In the genomic region with DNA sequence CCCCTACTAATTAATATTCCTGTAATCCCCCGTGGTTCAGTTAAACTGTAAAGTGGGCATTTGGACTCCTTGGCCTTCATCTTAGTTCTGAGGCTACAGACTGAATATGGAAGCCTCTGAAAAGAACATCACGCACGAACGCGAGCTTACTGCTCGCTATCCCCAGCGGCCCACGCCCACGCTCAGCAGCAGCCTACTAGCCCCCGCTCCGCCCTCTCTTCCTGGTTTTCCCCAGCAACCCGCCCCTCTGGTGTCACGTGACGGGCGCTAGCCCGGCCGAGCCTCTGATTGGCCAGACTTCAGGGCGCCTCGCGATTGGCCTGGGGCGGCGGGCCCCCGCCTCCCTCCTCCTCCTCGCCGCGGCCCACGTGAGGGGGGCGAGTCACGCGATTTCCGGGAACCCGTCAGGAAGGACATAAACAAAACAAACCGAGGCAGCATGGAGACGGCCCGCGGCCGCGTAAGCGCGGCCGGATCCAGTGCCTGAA, we compare ENCODE assay signal across 8 mouse cellular contexts. TPM values are rescaled to one million over a fixed set of nuclear protein-coding genes. Genes with fewer than 3 reads are reported as not detected.
DNase-seq lines count a peak whose midpoint lies in the region; ATAC-seq and TF ChIP-seq lines count a peak whose summit lies in the region.

Gene Crebrf (plus strand): TSS at position 380 of the 488 bp plus-strand sequence.

- H3K36me3 ChIP-seq in embryonic facial prominence, embryonic 15.5 days = no peaks in the 10 kb centered on the region
- H3K36me3 ChIP-seq in limb, embryonic 14.5 days (ENCODE audit: control insufficient read depth, insufficient read depth, low read length) = no peaks in the 10 kb centered on the region; the same call in 1 of the 2 replicates
- no peaks in the 10 kb centered on the region for H3K36me3 ChIP-seq in midbrain, postnatal 0 days (ENCODE audit: insufficient read depth, low read length)

- no peaks in the 10 kb centered on the region for H3K27me3 ChIP-seq in embryonic facial prominence, embryonic 15.5 days
- no peaks in the 10 kb centered on the region for H3K27me3 ChIP-seq in limb, embryonic 14.5 days (ENCODE audit: control insufficient read depth, insufficient read depth, low read length)
- no peaks in the 10 kb centered on the region for H3K27me3 ChIP-seq in midbrain, postnatal 0 days (ENCODE audit: insufficient read depth, low read length)

- TF ChIP-seq CTCF in bone marrow, adult 2 months (IDR thresholded peaks at IDR 0.05; ENCODE audit: control insufficient read depth, insufficient read depth, low read length) = no peak
- no peak for TF ChIP-seq CTCF in midbrain, postnatal 0 days (IDR thresholded peaks at IDR 0.05)

- peak within 1 kb of the TSS; percentile 51 for H3K9ac ChIP-seq in embryonic facial prominence, embryonic 15.5 days
- H3K9ac ChIP-seq in limb, embryonic 14.5 days (ENCODE audit: low read depth, low read length, severe bottlenecking) = peak within 1 kb of the TSS; percentile 72
- peak within 1 kb of the TSS; percentile 68 for H3K9ac ChIP-seq in midbrain, postnatal 0 days (replicated peaks; ENCODE audit: low read length, poor library complexity, severe bottlenecking)

- H3K27ac ChIP-seq in bone marrow, adult 2 months (ENCODE audit: control insufficient read depth, insufficient read depth, low read depth, low read length, poor library complexity) = peak within 1 kb of the TSS; percentile 92
- H3K27ac ChIP-seq in embryonic facial prominence, embryonic 15.5 days (replicated peaks) = peak within 1 kb of the TSS; percentile 79
- peak within 1 kb of the TSS; percentile 69 for H3K27ac ChIP-seq in limb, embryonic 14.5 days (replicated peaks; ENCODE audit: low read depth, low read length)
- H3K27ac ChIP-seq in midbrain, postnatal 0 days (ENCODE audit: low read depth, low read length) = peak within 1 kb of the TSS; percentile 82

- H3K4me3 ChIP-seq in bone marrow, adult 2 months (replicated peaks; ENCODE audit: control insufficient read depth, low read depth, low read length) = peak within 1 kb of the TSS; percentile 82
- H3K4me3 ChIP-seq in embryonic facial prominence, embryonic 15.5 days (replicated peaks) = peak within 1 kb of the TSS; percentile 96
- peak within 1 kb of the TSS; percentile 97 for H3K4me3 ChIP-seq in limb, embryonic 14.5 days (replicated peaks; ENCODE audit: low read length)
- peak within 1 kb of the TSS; percentile 96 for H3K4me3 ChIP-seq in midbrain, postnatal 0 days (ENCODE audit: low read depth, low read length)

- ATAC-seq in embryonic facial prominence, embryonic 15.5 days (ENCODE audit: insufficient number of reproducible peaks, low FRiP score, low TSS enrichment, low read depth) = peak; percentile 87
- peak; percentile 83 for ATAC-seq in limb, embryonic 14.5 days (ENCODE audit: low FRiP score, low read depth)
- ATAC-seq in midbrain, postnatal 0 days (ENCODE audit: low FRiP score) = peak; percentile 91

- DNase-seq in 416B (ENCODE audit: low read depth) = peak; percentile 99
- peak; percentile 98 for DNase-seq in heart, adult 8-10 months (ENCODE audit: low spot score)
- DNase-seq in kidney, adult 9 months = peak; percentile 99
- DNase-seq in limb, embryonic 14.5 days (ENCODE audit: low spot score) = peak; percentile 98
- peak; percentile 99 for DNase-seq in midbrain, postnatal 0 days (ENCODE audit: low spot score)
- peak; percentile 96 to 98 for DNase-seq in spleen, postnatal 14 days (ENCODE audit: low spot score in 2 of 2)

- peak; percentile 88; the same call in 1 of the 2 replicates for TF ChIP-seq POLR2A in bone marrow, adult 2 months (IDR thresholded peaks at IDR 0.05; ENCODE audit: borderline replicate concordance, control insufficient read depth, low read depth, low read length)
- TF ChIP-seq POLR2A in limb, embryonic 14.5 days (IDR thresholded peaks at IDR 0.05; ENCODE audit: borderline replicate concordance, extremely low read depth, insufficient read depth, insufficient read length) = peak; percentile 82; the same call in 1 of the 2 replicates

- H3K4me2 ChIP-seq in embryonic facial prominence, embryonic 15.5 days (replicated peaks) = peak within 1 kb of the TSS; percentile 69
- peak within 1 kb of the TSS; percentile 58 for H3K4me2 ChIP-seq in limb, embryonic 14.5 days (replicated peaks; ENCODE audit: low read depth, low read length, severe bottlenecking)
- peak within 1 kb of the TSS; percentile 58 for H3K4me2 ChIP-seq in midbrain, postnatal 0 days (ENCODE audit: low read depth, low read length, poor library complexity, severe bottlenecking)

- no peaks in the 10 kb centered on the region for H3K9me3 ChIP-seq in embryonic facial prominence, embryonic 15.5 days (replicated peaks)
- H3K9me3 ChIP-seq in limb, embryonic 14.5 days (ENCODE audit: control insufficient read depth, low read length) = no peaks in the 10 kb centered on the region
- H3K9me3 ChIP-seq in midbrain, postnatal 0 days (ENCODE audit: low read length) = no peaks in the 10 kb centered on the region

- H3K4me1 ChIP-seq in bone marrow, adult 2 months (ENCODE audit: control insufficient read depth, insufficient read depth, low read length) = no peaks in the 10 kb centered on the region
- no peaks in the 10 kb centered on the region for H3K4me1 ChIP-seq in embryonic facial prominence, embryonic 15.5 days
- peaks cover 6% of the 10 kb centered on the region for H3K4me1 ChIP-seq in limb, embryonic 14.5 days (ENCODE audit: control insufficient read depth, insufficient read depth, low read length)
- H3K4me1 ChIP-seq in midbrain, postnatal 0 days (ENCODE audit: insufficient read depth, low read length) = 0 out of 2 replicates have a peak, but pooled peaks cover 3% of the 10 kb centered on the region

- WGBS in bone marrow, adult 2 months = under 1% methylated on average over 41 of the region's 41 CpGs
- WGBS in embryonic facial prominence, embryonic 15.5 days = under 1% methylated on average over 41 of the region's 41 CpGs
- under 1% methylated on average over 39 of the region's 41 CpGs for WGBS in limb, embryonic 14.5 days
- under 1% methylated on average over 41 of the region's 41 CpGs for WGBS in midbrain, postnatal 0 days

RNA-seq across cellular contexts. Expression of gene Crebrf, which starts in this region (rescaled TPM):
- polyA plus RNA-seq in bone marrow, adult 2 months (2011; ENCODE audit: insufficient read depth, insufficient read length, low replicate concordance, missing spikeins) = 28.1 and 33.9 TPM in 2 replicates
- polyA plus RNA-seq in embryonic facial prominence, embryonic 15.5 days (2015; fragmentation: Nextera tagmentation; extraction: Ambion mirVana) = 7.5 and 9.3 TPM in 2 replicates
- 10 to 100 TPM; 51.1 to 83.8 (median 68.4) TPM for total RNA-seq in heart, adult 8-10 months (2022)
- polyA plus RNA-seq in limb, embryonic 14.5 days (2012; rRNA removed) = 4.9 and 5.0 TPM in 2 replicates
- 5.9 and 6.5 TPM in 2 replicates for polyA plus RNA-seq in limb, embryonic 14.5 days (2014; fragmentation: Nextera tagmentation; extraction: Ambion mirVana)
- 18.5 and 28.0 TPM in 2 replicates for total RNA-seq in midbrain, postnatal 0 days (2014; rRNA removed)
- 10.2 and 11.5 TPM in 2 replicates for polyA plus RNA-seq in midbrain, postnatal 0 days (2015; fragmentation: Nextera tagmentation; extraction: Ambion mirVana)

Comparison
In these comparisons a context has a peak if more than half of its experiments do, and no peak if none do; other contexts are left out.
1. Peak in every context shown above with its lines: DNase-seq, ATAC-seq, H3K4me3 ChIP-seq and H3K27ac ChIP-seq.